Mouse (Mus musculus) liver, adult 2 months (tissue): ENCODE results near the gene Fnbp1.

Experiments used
- CTCF ChIP-seq: fragments of 200-500 bp; IDR thresholded peaks from 2 replicates; pipeline ENCODE4 v1.5.1; 2011; ENCODE audit warnings: low read depth, low read length, control low read depth
- POLR2A ChIP-seq: fragments of 200-500 bp; IDR thresholded peaks from 2 replicates; pipeline ENCODE4 v1.6.1; 2011; ENCODE audit warnings: low read length, control low read depth; ENCODE audit not compliant: insufficient read depth; ENCODE audit errors: extremely low read depth

GRCm38 (mm10) chr2:31108186-31108585 is 33.6 kb downstream of the Fnbp1 start:
- no peak for TF ChIP-seq CTCF
- TF ChIP-seq POLR2A: no peak
